Mouse (Mus musculus): ENCODE measurements around the gene Ppt2. TPM values are rescaled to one million over a fixed set of nuclear protein-coding genes. Genes with fewer than 3 reads are reported as not detected.

Ppt2 gene
- 10 to 100 TPM; 46.8 to 55.8 TPM for total RNA-seq (2021)
- long read RNA-seq, experiment 1, partial matches to known transcripts = 0 of 11 reads
- long read RNA-seq, experiment 1, other reads (novel, unspliced or antisense) = 6 of 11 reads
- long read RNA-seq, experiment 2, partial matches to known transcripts = 2 of 13 reads
- long read RNA-seq, experiment 2, other reads (novel, unspliced or antisense) = 7 of 13 reads

GRCm38 (mm10) chr17:34627943-34628643 lies at the start of gene Ppt2:
Gene Ppt2, minus strand, starts transcription at chr17:34628510.
- H3K27ac ChIP-seq = peak within 1 kb of the TSS; percentile 99
- TF ChIP-seq CTCF (conservative IDR thresholded peaks at IDR 0.05) = no peak
- peak within 1 kb of the TSS; percentile 67 for H3K4me3 ChIP-seq
- DNase-seq (ENCODE audit: low spot score in 2 of 2) = no peak

GRCm38 (mm10) chr17:34676671-34677070 lies 48.4 kb upstream of the Ppt2 start:
- Histone ChIP-seq H3K4me3 (no peak overlapping the region), H3K27ac (no peak overlapping the region)
- DNase-seq (ENCODE audit: low spot score in 2 of 2) = no peak
- TF ChIP-seq CTCF (conservative IDR thresholded peaks at IDR 0.05) = no peak

DNA sequence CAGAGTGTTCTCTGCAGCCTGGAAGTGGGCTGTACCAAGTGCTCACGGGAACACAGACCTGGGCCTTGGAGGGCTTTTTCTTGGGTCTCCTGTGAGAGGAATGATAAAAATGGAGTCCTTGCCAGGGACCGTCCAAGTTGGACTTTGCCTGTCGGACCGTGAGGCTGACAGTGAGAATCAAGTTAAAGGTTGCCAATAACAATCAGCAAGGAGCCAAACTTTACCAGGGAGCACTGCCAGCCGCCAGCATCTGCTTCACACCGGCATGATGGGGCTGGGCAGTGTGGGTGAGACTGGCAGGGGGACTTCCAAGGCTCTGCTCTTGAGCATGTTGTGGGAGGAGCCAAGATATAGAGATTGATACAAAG lies 47.8 kb upstream of the Ppt2 start:
- Histone ChIP-seq H3K4me3 (no peak overlapping the region), H3K27ac (no peak overlapping the region)
- no peak for DNase-seq (ENCODE audit: low spot score in 2 of 2)
- TF ChIP-seq CTCF (conservative IDR thresholded peaks at IDR 0.05) = no peak

- Histone ChIP-seq H3K27ac (no peak overlapping the region), H3K4me3 (no peak overlapping the region)
- DNase-seq (ENCODE audit: low spot score in 2 of 2) = no peak
- no peak for TF ChIP-seq CTCF (conservative IDR thresholded peaks at IDR 0.05)
Measured at GRCm38 (mm10) chr17:34675205-34676092, 47.1 kb upstream of the Ppt2 start.

DNA sequence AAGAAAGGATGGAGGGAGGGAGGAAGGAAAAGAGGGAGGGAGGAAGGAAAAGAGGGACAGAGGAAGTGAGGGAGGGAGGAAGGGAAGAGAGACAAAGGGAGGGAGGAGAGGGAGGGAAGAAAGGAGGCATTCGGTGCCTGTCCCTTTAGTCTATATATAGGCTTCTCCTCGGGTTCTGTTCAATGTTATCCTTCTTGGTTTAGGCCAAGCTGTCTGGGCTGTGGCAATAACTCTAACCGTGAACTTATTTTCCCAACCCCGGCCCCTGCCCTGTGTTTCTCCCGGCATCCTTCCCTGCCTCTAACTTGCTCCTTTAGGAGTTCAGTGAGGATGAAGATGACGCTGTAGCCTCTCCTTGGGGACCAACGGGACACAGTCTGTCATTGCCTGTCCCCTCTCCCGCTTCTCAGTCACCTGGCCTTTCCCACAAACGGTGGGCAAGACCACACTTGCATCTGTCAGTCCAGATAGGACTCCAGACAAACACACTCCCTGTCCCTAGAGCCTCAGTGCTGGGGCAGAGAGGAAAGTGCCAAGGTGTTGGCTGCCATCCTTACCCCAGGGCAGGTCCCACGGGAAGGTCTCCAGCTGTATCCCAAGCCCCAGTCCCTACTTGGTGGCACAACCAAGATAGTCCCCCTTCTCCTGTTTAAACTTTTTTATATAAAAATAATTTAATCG lies 46.4 kb upstream of the Ppt2 start:
- no peak for TF ChIP-seq CTCF (conservative IDR thresholded peaks at IDR 0.05)
- H3K27ac ChIP-seq = no peak overlapping the region
- no peak for DNase-seq (ENCODE audit: low spot score in 2 of 2)
- H3K4me3 ChIP-seq = no peak overlapping the region

DNA sequence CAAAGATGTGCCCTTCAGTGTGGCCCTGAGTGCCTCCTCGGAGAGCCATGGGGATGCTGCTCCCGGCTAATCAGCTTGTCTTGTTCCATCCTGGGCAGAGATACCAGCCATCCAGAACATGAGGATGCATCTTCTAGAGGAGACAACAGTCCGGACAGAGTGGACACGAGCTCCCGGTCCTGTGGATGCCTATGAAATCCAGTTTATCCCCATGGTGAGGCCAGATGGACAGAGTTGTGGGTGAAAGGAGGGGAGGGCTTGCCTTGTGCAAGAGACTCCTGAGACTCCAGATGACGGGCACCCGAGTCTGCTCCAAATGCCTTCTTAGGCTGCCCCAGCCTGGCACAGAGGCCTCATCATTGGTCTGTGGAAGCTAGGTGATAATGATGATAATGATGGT lies 44.8 kb upstream of the Ppt2 start:
- TF ChIP-seq CTCF (conservative IDR thresholded peaks at IDR 0.05) = no peak
- H3K4me3 ChIP-seq = no peak overlapping the region
- no peak for DNase-seq (ENCODE audit: low spot score in 2 of 2)
- no peak overlapping the region for H3K27ac ChIP-seq

DNA sequence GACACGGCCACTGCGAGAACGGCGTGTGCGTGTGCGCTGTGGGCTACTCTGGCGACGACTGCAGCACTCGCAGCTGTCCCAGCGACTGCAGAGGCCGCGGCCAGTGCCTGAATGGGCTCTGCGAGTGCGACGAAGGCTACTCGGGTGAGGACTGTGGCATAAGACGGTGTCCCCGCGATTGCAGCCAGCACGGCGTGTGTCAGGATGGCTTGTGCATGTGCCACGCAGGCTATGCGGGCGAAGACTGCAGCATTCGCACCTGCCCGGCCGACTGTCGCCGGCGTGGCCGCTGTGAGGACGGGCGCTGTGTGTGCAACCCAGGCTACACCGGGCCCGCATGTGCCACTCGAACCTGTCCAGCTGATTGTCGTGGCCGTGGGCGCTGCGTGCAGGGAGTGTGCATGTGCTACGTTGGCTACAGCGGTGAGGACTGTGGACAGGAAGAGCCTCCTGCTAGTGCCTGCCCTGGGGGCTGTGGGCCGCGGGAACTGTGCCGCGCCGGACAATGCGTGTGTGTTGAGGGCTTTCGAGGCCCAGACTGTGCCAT lies 44.0 kb upstream of the Ppt2 start:
- no peak overlapping the region for H3K27ac ChIP-seq
- TF ChIP-seq CTCF (conservative IDR thresholded peaks at IDR 0.05) = no peak

GRCm38 (mm10) chr17:34671151-34672066 lies 43.1 kb upstream of the Ppt2 start:
- peak; percentile 23 for TF ChIP-seq CTCF (conservative IDR thresholded peaks at IDR 0.05)
- Histone ChIP-seq H3K27ac (no peak overlapping the region), H3K4me3 (peak overlapping the region; percentile 39)
- DNase-seq (ENCODE audit: low spot score in 2 of 2) = no peak

More for the DNA sequence above, 44.0 kb upstream of the Ppt2 start:
- peak overlapping the region; percentile 39; the same call in 1 of the 2 replicates for H3K4me3 ChIP-seq
- DNase-seq (ENCODE audit: low spot score in 2 of 2) = no peak

DNA sequence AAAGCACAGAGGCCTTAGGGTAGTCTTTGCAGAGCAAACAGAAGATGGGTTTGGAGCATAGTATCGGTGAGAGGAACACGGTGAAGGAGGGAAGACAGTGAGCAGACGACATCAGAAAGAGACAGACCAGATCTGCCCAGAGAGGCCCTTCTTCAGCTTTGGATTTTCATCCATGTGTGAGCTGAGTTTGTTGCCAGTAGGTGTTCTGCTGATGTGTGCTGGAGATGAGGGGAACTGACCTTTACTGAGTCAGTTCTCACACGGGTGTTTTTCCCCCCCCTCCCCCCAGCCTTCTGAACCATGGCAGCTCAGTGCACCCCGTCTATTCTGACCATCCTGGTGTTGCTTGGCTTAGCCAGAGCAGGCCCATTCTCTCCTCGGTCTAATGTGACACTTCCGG lies 41.9 kb upstream of the Ppt2 start, which contains the start of gene Tnxb:
Tnxb (plus strand) TSS at position 301 of the 400 bp plus-strand sequence.
- no peak for TF ChIP-seq CTCF (conservative IDR thresholded peaks at IDR 0.05)
- Histone ChIP-seq H3K27ac (no peak within 1 kb of the TSS), H3K4me3 (peak within 1 kb of the TSS; percentile 39)
- DNase-seq (ENCODE audit: low spot score in 2 of 2) = no peak

- TF ChIP-seq CTCF (conservative IDR thresholded peaks at IDR 0.05) = no peak
- H3K4me3 ChIP-seq = no peak overlapping the region
- DNase-seq (ENCODE audit: low spot score in 2 of 2) = no peak
- H3K27ac ChIP-seq = no peak overlapping the region
Measured at GRCm38 (mm10) chr17:34664472-34664871, 36.2 kb upstream of the Ppt2 start.

- Histone ChIP-seq H3K4me3 (no peak overlapping the region), H3K27ac (no peak overlapping the region)
- no peak for DNase-seq (ENCODE audit: low spot score in 2 of 2)
- no peak for TF ChIP-seq CTCF (conservative IDR thresholded peaks at IDR 0.05)
Measured at GRCm38 (mm10) chr17:34663558-34663957, 35.2 kb upstream of the Ppt2 start.

All from layer of hippocampus, adult 2 months (tissue).